Mouse (Mus musculus) heart, adult 2 months (tissue): ENCODE measurements around the gene Mypn. TPM values are rescaled to one million over a fixed set of nuclear protein-coding genes. Genes with fewer than 3 reads are reported as not detected.

Experiments used
- DNase-seq, 2 experiments: peaks; one replicate each; pipeline ENCODE4 v3.0.0; 2021
- H3K27ac ChIP-seq: fragments of 200-600 bp; 2 replicates; pipeline ENCODE4 v1.8.1; 2022
- H3K27me3 ChIP-seq: fragments of 200-500 bp; 2 replicates; pipeline ENCODE4 v1.6.1; 2012; ENCODE audit warnings: mild to moderate bottlenecking, low read length, inconsistent platforms, mixed read lengths; ENCODE audit not compliant: control insufficient read depth, insufficient read depth
- H3K36me3 ChIP-seq: fragments of 200-500 bp; 2 replicates; pipeline ENCODE4 v1.6.1; 2012; ENCODE audit warnings: low read length, inconsistent platforms; ENCODE audit not compliant: control insufficient read depth, insufficient read depth
- H3K4me1 ChIP-seq: fragments of 200-500 bp; 2 replicates; pipeline ENCODE4 v1.6.1; 2011; ENCODE audit warnings: low read length; ENCODE audit not compliant: control insufficient read depth, insufficient read depth
- H3K4me3 ChIP-seq: fragments of 200-600 bp; 2 replicates; pipeline ENCODE4 v1.8.1; 2022
- H3K79me2 ChIP-seq: fragments of 200-500 bp; replicated peaks from 2 replicates; pipeline ENCODE4 v1.6.1; 2012; ENCODE audit warnings: mild to moderate bottlenecking, inconsistent platforms, low read length, moderate library complexity, mixed read lengths; ENCODE audit not compliant: control insufficient read depth, insufficient read depth
- H3K9ac ChIP-seq: fragments of 200-500 bp; 2 replicates; pipeline ENCODE4 v1.6.1; 2012; ENCODE audit warnings: low read depth, mild to moderate bottlenecking, control low read depth, inconsistent platforms, low read length, mixed read lengths
- CTCF ChIP-seq: fragments of 200-600 bp; IDR thresholded peaks from 2 replicates; pipeline ENCODE4 v1.8.1; 2022; ENCODE audit warnings: antibody characterized with exemption, mild to moderate bottlenecking, moderate library complexity
- EP300 ChIP-seq: fragments of 200-500 bp; IDR thresholded peaks from 2 replicates; pipeline ENCODE4 v1.6.1; 2011; ENCODE audit warnings: low read depth, low read length, control low read depth; ENCODE audit not compliant: insufficient read depth
- POLR2A ChIP-seq: fragments of 200-500 bp; IDR thresholded peaks from 2 replicates; pipeline ENCODE4 v1.6.1; 2011; ENCODE audit warnings: mild to moderate bottlenecking, low read depth, low read length, control low read depth; ENCODE audit not compliant: insufficient read depth
- WGBS: fragments of 180-500 bp; shearing (Covaris S2); methylation state at CpG from one replicate; pipeline ENCODE4 v1.1.7; 2018; 5-methylcytosine and 5-hydroxymethylcytosine counted together
- intact Hi-C: fragments of 180-260 bp; cut with DNase I; formaldehyde crosslinking; loops from one replicate; pipeline ENCODE4 v1.15.1; 2025
- polyA plus RNA-seq: library from polyadenylated mRNA; depleted of rRNA; stranded (reverse); fragments of >200 nt; gene quantifications from 2 replicates; pipeline ENCODE4 v1.2.3, GENCODE M21; 2012
- total RNA-seq, 2 experiments: library from RNA; stranded (reverse); gene quantifications; 2 replicates each; pipeline ENCODE4 v1.2.3; 2021

Mypn gene
- total and polyA plus RNA-seq, 3 experiments, result 32.1 to 110 (median 96.6) TPM

- H3K9ac ChIP-seq, result no peak overlapping the region
- H3K4me1 ChIP-seq, result no peaks in the 10 kb centered on the region
- H3K4me3 ChIP-seq, result no peak overlapping the region
- DNase-seq, result peak in 1 of 2 experiments; percentile 20
- intact Hi-C loops, result no loop called here
- H3K79me2 ChIP-seq, result no peaks in the 10 kb centered on the region
- H3K36me3 ChIP-seq, result no peaks in the 10 kb centered on the region
- TF ChIP-seq CTCF, result no peak
- 46% methylated on average over 12 of the region's 12 CpGs for WGBS
- H3K27ac ChIP-seq, result no peak overlapping the region
- H3K27me3 ChIP-seq, result no peaks in the 10 kb centered on the region
Measured at GRCm38 (mm10) chr10:63224341-63224740, 20.6 kb upstream of the Mypn start.

GRCm38 (mm10) chr10:63221081-63221783 is 17.5 kb upstream of the Mypn start:
- TF ChIP-seq CTCF, result no peak
- no peak for TF ChIP-seq POLR2A
- no peak for TF ChIP-seq EP300
- no peaks in the 10 kb centered on the region for H3K36me3 ChIP-seq
- no peak overlapping the region for H3K27ac ChIP-seq
- DNase-seq, result no peak
- no peak overlapping the region for H3K4me3 ChIP-seq
- H3K27me3 ChIP-seq, result no peaks in the 10 kb centered on the region
- H3K79me2 ChIP-seq, result no peaks in the 10 kb centered on the region
- intact Hi-C loops, result no loop called here
- no peaks in the 10 kb centered on the region for H3K4me1 ChIP-seq
- WGBS, result 56% methylated on average over 7 of the region's 7 CpGs
- H3K9ac ChIP-seq, result no peak overlapping the region

- intact Hi-C loops, result no loop called here
- Histone ChIP-seq H3K36me3 (no peaks in the 10 kb centered on the region), H3K4me3 (no peak overlapping the region), H3K27ac (no peak overlapping the region), H3K4me1 (no peaks in the 10 kb centered on the region), H3K27me3 (no peaks in the 10 kb centered on the region), H3K79me2 (no peaks in the 10 kb centered on the region), H3K9ac (no peak overlapping the region)
- TF ChIP-seq EP300, result no peak
- TF ChIP-seq CTCF, result no peak
- TF ChIP-seq POLR2A, result no peak
- 75% methylated on average over 6 of the region's 6 CpGs for WGBS
- no peak for DNase-seq
Measured at GRCm38 (mm10) chr10:63208871-63209270, 5.1 kb upstream of the Mypn start.

- intact Hi-C loops, result no loop called here
- H3K27ac ChIP-seq, result peak overlapping the region; percentile 83
- no peak for DNase-seq
Measured at GRCm38 (mm10) chr10:63203002-63203401, 750 bp downstream of the Mypn start.

GRCm38 (mm10) chr10:63201534-63201933 is 2.2 kb downstream of the Mypn start:
- peaks cover 8% of the 10 kb centered on the region for H3K36me3 ChIP-seq
- DNase-seq, result peak in 1 of 2 experiments; percentile 36
- H3K9ac ChIP-seq, result no peak overlapping the region
- H3K4me1 ChIP-seq, result no peaks in the 10 kb centered on the region
- WGBS, result 51% methylated on average over 8 of the region's 8 CpGs
- peak overlapping the region; percentile 2; the same call in 1 of the 2 replicates for H3K4me3 ChIP-seq
- intact Hi-C loops, result loop anchor here (2.0 kb wide), 1 partner anchor 45 kb away; no protein-coding TSS in a partner anchor
- H3K27ac ChIP-seq, result peak overlapping the region; percentile 83
- TF ChIP-seq CTCF (no peak), EP300 (no peak), POLR2A (no peak)
- no peaks in the 10 kb centered on the region for H3K79me2 ChIP-seq
- no peaks in the 10 kb centered on the region for H3K27me3 ChIP-seq

More at GRCm38 (mm10) chr10:63203002-63203401, 750 bp downstream of the Mypn start:
- peaks cover 6% of the 10 kb centered on the region for H3K36me3 ChIP-seq
- no peaks in the 10 kb centered on the region for H3K27me3 ChIP-seq
- no peaks in the 10 kb centered on the region for H3K79me2 ChIP-seq
- peak overlapping the region; percentile 41 for H3K4me3 ChIP-seq
- H3K4me1 ChIP-seq, result no peaks in the 10 kb centered on the region
- 52% methylated on average over 3 of the region's 3 CpGs for WGBS
- TF ChIP-seq CTCF (no peak), EP300 (no peak), POLR2A (no peak)
- peak overlapping the region; percentile 64 for H3K9ac ChIP-seq

DNA sequence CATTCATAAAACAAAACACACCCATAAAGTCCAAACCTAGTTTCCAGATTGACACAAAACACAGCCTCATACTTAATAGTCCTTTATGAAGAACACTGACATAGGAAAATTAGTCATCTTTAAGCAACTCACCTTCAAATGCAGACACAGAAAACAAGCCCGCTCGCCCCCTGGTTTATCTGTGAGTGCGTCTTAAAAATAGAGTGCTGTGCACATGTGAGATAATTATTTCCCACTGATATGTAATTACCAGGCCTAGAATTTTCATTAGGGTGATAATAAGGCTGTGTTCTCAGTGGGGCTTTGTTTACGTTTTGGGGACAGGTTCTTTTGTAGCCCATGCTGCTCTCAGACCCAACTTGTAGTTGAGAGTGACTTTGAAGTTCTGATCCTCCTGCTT is 4.7 kb downstream of the Mypn start:
- Histone ChIP-seq H3K36me3 (peaks cover 17% of the 10 kb centered on the region), H3K4me3 (no peak overlapping the region), H3K4me1 (no peaks in the 10 kb centered on the region; the same call in 1 of the 2 replicates), H3K9ac (no peak overlapping the region), H3K79me2 (no peaks in the 10 kb centered on the region), H3K27ac (no peak overlapping the region; the same call in none of the 2 replicates), H3K27me3 (no peaks in the 10 kb centered on the region)
- 49% methylated on average over 4 of the region's 4 CpGs for WGBS
- intact Hi-C loops, result no loop called here
- TF ChIP-seq EP300, result no peak
- no peak for TF ChIP-seq CTCF
- TF ChIP-seq POLR2A, result no peak
- DNase-seq, result no peak
